Mouse (Mus musculus): ENCODE results near the gene Mcrip1. TPM values are rescaled to one million over a fixed set of nuclear protein-coding genes. Genes with fewer than 3 reads are reported as not detected.
"Not testable (repeated sequence)": the region's sequence is repeated elsewhere in the genome, so short reads cannot be mapped to it uniquely, and the experiment has no call there.

Gene Mcrip1
- polyA plus RNA-seq, 1 experiment from 2014 or later, result 245 TPM

- WGBS, result 58% methylated on average over 5 of the region's 5 CpGs
- no peaks in the 10 kb centered on the region for H3K4me1 ChIP-seq (ENCODE audit: control insufficient read depth, insufficient read depth, low read depth, low read length)
- H3K27me3 ChIP-seq (replicated peaks; ENCODE audit: control insufficient read depth, insufficient read depth, low read length), result no peaks in the 10 kb centered on the region
- ATAC-seq, result no peak
- H3K4me3 ChIP-seq (ENCODE audit: low read length), result no peak overlapping the region
- H3K9me3 ChIP-seq (ENCODE audit: control insufficient read depth, low read length), result no peaks in the 10 kb centered on the region
- H3K27ac ChIP-seq (ENCODE audit: low read depth, low read length), result no peak overlapping the region; the same call in 1 of the 2 replicates
- H3K9ac ChIP-seq (ENCODE audit: low read depth, low read length), result no peak overlapping the region
- H3K4me2 ChIP-seq (ENCODE audit: low read length), result no peak overlapping the region
- no peaks in the 10 kb centered on the region for H3K36me3 ChIP-seq (ENCODE audit: control insufficient read depth, insufficient read depth, low read length)
Observed at GRCm38 (mm10) chr11:120520967-120521540, 28.5 kb downstream of the Mcrip1 start.

- H3K9me3 ChIP-seq (ENCODE audit: control insufficient read depth, low read length), result no peaks in the 10 kb centered on the region
- H3K4me2 ChIP-seq (ENCODE audit: low read length), result no peak overlapping the region
- H3K36me3 ChIP-seq (ENCODE audit: control insufficient read depth, insufficient read depth, low read length), result no peaks in the 10 kb centered on the region
- ATAC-seq, result no peak
- WGBS, result 71% methylated on average over 9 of the region's 9 CpGs
- H3K27ac ChIP-seq (ENCODE audit: low read depth, low read length), result no peak overlapping the region
- no peaks in the 10 kb centered on the region for H3K4me1 ChIP-seq (ENCODE audit: control insufficient read depth, insufficient read depth, low read depth, low read length)
- no peaks in the 10 kb centered on the region for H3K27me3 ChIP-seq (replicated peaks; ENCODE audit: control insufficient read depth, insufficient read depth, low read length)
- no peak overlapping the region for H3K4me3 ChIP-seq (ENCODE audit: low read length)
- H3K9ac ChIP-seq (ENCODE audit: low read depth, low read length), result no peak overlapping the region
Observed at GRCm38 (mm10) chr11:120520498-120520897, 29.0 kb downstream of the Mcrip1 start.

- Histone ChIP-seq H3K4me1 (ENCODE audit: control insufficient read depth, insufficient read depth, low read depth, low read length) (no peaks in the 10 kb centered on the region), H3K36me3 (ENCODE audit: control insufficient read depth, insufficient read depth, low read length) (no peaks in the 10 kb centered on the region), H3K9ac (ENCODE audit: low read depth, low read length) (peak overlapping the region; percentile 35), H3K4me2 (ENCODE audit: low read length) (no peak overlapping the region), H3K27me3 (replicated peaks; ENCODE audit: control insufficient read depth, insufficient read depth, low read length) (no peaks in the 10 kb centered on the region), H3K27ac (ENCODE audit: low read depth, low read length) (no peak overlapping the region), H3K9me3 (ENCODE audit: control insufficient read depth, low read length) (no peaks in the 10 kb centered on the region), H3K4me3 (ENCODE audit: low read length) (no peak overlapping the region)
- WGBS, result 46% methylated on average over 9 of the region's 9 CpGs
- ATAC-seq, result no peak
Observed at GRCm38 (mm10) chr11:120519738-120520137, 29.8 kb downstream of the Mcrip1 start.

GRCm38 (mm10) chr11:120518558-120518957 is 31.0 kb downstream of the Mcrip1 start:
- WGBS, result 73% methylated on average over 6 of the region's 6 CpGs
- ATAC-seq, result no peak
- no peak overlapping the region for H3K4me2 ChIP-seq (ENCODE audit: low read length)
- H3K9me3 ChIP-seq (ENCODE audit: control insufficient read depth, low read length), result no peaks in the 10 kb centered on the region
- H3K27me3 ChIP-seq (replicated peaks; ENCODE audit: control insufficient read depth, insufficient read depth, low read length), result no peaks in the 10 kb centered on the region
- H3K27ac ChIP-seq (ENCODE audit: low read depth, low read length), result no peak overlapping the region
- no peak overlapping the region for H3K4me3 ChIP-seq (ENCODE audit: low read length)
- no peaks in the 10 kb centered on the region for H3K36me3 ChIP-seq (ENCODE audit: control insufficient read depth, insufficient read depth, low read length)
- H3K4me1 ChIP-seq (ENCODE audit: control insufficient read depth, insufficient read depth, low read depth, low read length), result no peaks in the 10 kb centered on the region
- no peak overlapping the region for H3K9ac ChIP-seq (ENCODE audit: low read depth, low read length)

GRCm38 (mm10) chr11:120518027-120518426 is 31.5 kb downstream of the Mcrip1 start:
- Histone ChIP-seq H3K36me3 (ENCODE audit: control insufficient read depth, insufficient read depth, low read length) (no peaks in the 10 kb centered on the region), H3K4me1 (ENCODE audit: control insufficient read depth, insufficient read depth, low read depth, low read length) (no peaks in the 10 kb centered on the region), H3K4me3 (ENCODE audit: low read length) (no peak overlapping the region), H3K27ac (ENCODE audit: low read depth, low read length) (no peak overlapping the region), H3K9ac (ENCODE audit: low read depth, low read length) (no peak overlapping the region), H3K4me2 (ENCODE audit: low read length) (no peak overlapping the region), H3K9me3 (ENCODE audit: control insufficient read depth, low read length) (no peaks in the 10 kb centered on the region), H3K27me3 (replicated peaks; ENCODE audit: control insufficient read depth, insufficient read depth, low read length) (no peaks in the 10 kb centered on the region)
- 61% methylated on average over 6 of the region's 6 CpGs for WGBS
- ATAC-seq, result no peak

- H3K4me1 ChIP-seq (ENCODE audit: control insufficient read depth, insufficient read depth, low read depth, low read length), result no peaks in the 10 kb centered on the region
- ATAC-seq, result no peak
- no peaks in the 10 kb centered on the region for H3K9me3 ChIP-seq (ENCODE audit: control insufficient read depth, low read length)
- H3K4me3 ChIP-seq (ENCODE audit: low read length), result no peak overlapping the region
- no peaks in the 10 kb centered on the region for H3K36me3 ChIP-seq (ENCODE audit: control insufficient read depth, insufficient read depth, low read length)
- H3K4me2 ChIP-seq (ENCODE audit: low read length), result no peak overlapping the region
- no peak overlapping the region for H3K9ac ChIP-seq (ENCODE audit: low read depth, low read length)
- 81% methylated on average over 4 of the region's 4 CpGs for WGBS
- H3K27ac ChIP-seq (ENCODE audit: low read depth, low read length), result no peak overlapping the region
- no peaks in the 10 kb centered on the region for H3K27me3 ChIP-seq (replicated peaks; ENCODE audit: control insufficient read depth, insufficient read depth, low read length)
Observed at GRCm38 (mm10) chr11:120517147-120517546, 32.4 kb downstream of the Mcrip1 start.

GRCm38 (mm10) chr11:120515611-120516010 is 33.9 kb downstream of the Mcrip1 start:
- Histone ChIP-seq H3K9ac (ENCODE audit: low read depth, low read length) (no peak overlapping the region), H3K27ac (ENCODE audit: low read depth, low read length) (no peak overlapping the region), H3K36me3 (ENCODE audit: control insufficient read depth, insufficient read depth, low read length) (no peaks in the 10 kb centered on the region), H3K4me1 (ENCODE audit: control insufficient read depth, insufficient read depth, low read depth, low read length) (peaks cover 1% of the 10 kb centered on the region; the same call in 1 of the 2 replicates), H3K4me3 (ENCODE audit: low read length) (no peak overlapping the region), H3K27me3 (replicated peaks; ENCODE audit: control insufficient read depth, insufficient read depth, low read length) (no peaks in the 10 kb centered on the region), H3K4me2 (ENCODE audit: low read length) (no peak overlapping the region), H3K9me3 (ENCODE audit: control insufficient read depth, low read length) (no peaks in the 10 kb centered on the region)
- ATAC-seq, result peak; percentile 42; the same call in 1 of the 2 replicates
- WGBS, result 19% methylated on average over 17 of the region's 17 CpGs

- H3K4me2 ChIP-seq (ENCODE audit: low read length); H3K27ac ChIP-seq (ENCODE audit: low read depth, low read length); H3K36me3 ChIP-seq (ENCODE audit: control insufficient read depth, insufficient read depth, low read length); H3K4me3 ChIP-seq (ENCODE audit: low read length); H3K4me1 ChIP-seq (ENCODE audit: control insufficient read depth, insufficient read depth, low read depth, low read length); H3K27me3 ChIP-seq (replicated peaks; ENCODE audit: control insufficient read depth, insufficient read depth, low read length); ATAC-seq; H3K9me3 ChIP-seq (ENCODE audit: control insufficient read depth, low read length); H3K9ac ChIP-seq (ENCODE audit: low read depth, low read length): not testable (repeated sequence)
- WGBS, result 90% methylated on average over 2 of the region's 2 CpGs
Observed at GRCm38 (mm10) chr11:120514262-120514661, 35.3 kb downstream of the Mcrip1 start.

GRCm38 (mm10) chr11:120512790-120513453 is 36.6 kb downstream of the Mcrip1 start:
- no peak for ATAC-seq
- WGBS, result 32% methylated on average over 6 of the region's 6 CpGs
- no peaks in the 10 kb centered on the region for H3K9me3 ChIP-seq (ENCODE audit: control insufficient read depth, low read length)
- H3K9ac ChIP-seq (ENCODE audit: low read depth, low read length), result no peak overlapping the region; the same call in 1 of the 2 replicates
- H3K27ac ChIP-seq (ENCODE audit: low read depth, low read length), result no peak overlapping the region
- no peaks in the 10 kb centered on the region for H3K36me3 ChIP-seq (ENCODE audit: control insufficient read depth, insufficient read depth, low read length)
- H3K27me3 ChIP-seq (replicated peaks; ENCODE audit: control insufficient read depth, insufficient read depth, low read length), result no peaks in the 10 kb centered on the region
- H3K4me2 ChIP-seq (ENCODE audit: low read length), result no peak overlapping the region
- H3K4me3 ChIP-seq (ENCODE audit: low read length), result no peak overlapping the region
- peaks cover 5% of the 10 kb centered on the region; the same call in 1 of the 2 replicates for H3K4me1 ChIP-seq (ENCODE audit: control insufficient read depth, insufficient read depth, low read depth, low read length)

Measured in hindbrain, embryonic 16.5 days (tissue).